Mouse (Mus musculus) CH12.LX (cell line): ENCODE measurements around the gene Eya2. TPM values are rescaled to one million over a fixed set of nuclear protein-coding genes. Genes with fewer than 3 reads are reported as not detected.

Experiments
- DNase-seq: peaks from one replicate; pipeline ENCODE4 v3.0.0-alpha.2; 2013; ENCODE audit errors: extremely low read depth
- H3K27ac ChIP-seq: 2 replicates; pipeline ENCODE4 v1.5.1; 2012; ENCODE audit warnings: low read depth, mild to moderate bottlenecking, control low read depth, moderate library complexity; ENCODE audit not compliant: insufficient read depth
- H3K27me3 ChIP-seq: replicated peaks from 2 replicates; pipeline ENCODE3; 2012; ENCODE audit warnings: inconsistent platforms
- H3K36me3 ChIP-seq, 2 experiments: replicated peaks in 1 of 2; 2 replicates each; pipeline versions ENCODE3 to v1.6.1; 2012; ENCODE audit warnings: inconsistent platforms in 1 of 2, low read length in 1 of 2, mild to moderate bottlenecking in 1 of 2, mixed read lengths in 1 of 2, moderate library complexity in 1 of 2; ENCODE audit not compliant: control insufficient read depth in 1 of 2, insufficient read depth in 1 of 2
- H3K4me1 ChIP-seq, 2 experiments: 2 replicates each; pipeline ENCODE4 v1.6.1; 2012; ENCODE audit warnings: inconsistent platforms in 1 of 2, moderate library complexity in 1 of 2; ENCODE audit not compliant: insufficient read depth in 2 of 2, control insufficient read depth in 1 of 2
- H3K4me2 ChIP-seq: 2 replicates; pipeline ENCODE4 v1.6.1; 2012; ENCODE audit warnings: low read depth, mild to moderate bottlenecking, control low read depth; ENCODE audit not compliant: poor library complexity, insufficient read depth, severe bottlenecking
- H3K4me3 ChIP-seq, 3 experiments: fragments of 150-350 bp in 1 of 3; sonication (generic) in 1 of 3; replicated peaks in 1 of 3; 2 replicates each; pipeline versions ENCODE3 to v1.5.1; 2011 to 2012; ENCODE audit warnings: low read depth in 2 of 3, low read length in 2 of 3, mild to moderate bottlenecking in 2 of 3, moderate library complexity in 2 of 3, control low read depth in 1 of 3, improper control_type of control experiment in 1 of 3, inconsistent platforms in 1 of 3, mixed read lengths in 1 of 3; ENCODE audit not compliant: poor library complexity in 1 of 3
- H3K79me2 ChIP-seq: replicated peaks from 2 replicates; pipeline ENCODE4 v1.6.1; 2012; ENCODE audit warnings: mild to moderate bottlenecking, moderate library complexity; ENCODE audit not compliant: control insufficient read depth, poor library complexity, insufficient read depth, severe bottlenecking; ENCODE audit errors: extremely low read depth
- H3K9ac ChIP-seq: 2 replicates; pipeline ENCODE4 v1.6.1; 2012; ENCODE audit warnings: low read depth, mild to moderate bottlenecking, control low read depth, moderate library complexity; ENCODE audit not compliant: insufficient read depth
- H3K9me3 ChIP-seq: replicated peaks from 2 replicates; pipeline ENCODE3; 2012; ENCODE audit warnings: low read length, inconsistent platforms, mixed read lengths
- BHLHE40 ChIP-seq: IDR thresholded peaks from 2 replicates; pipeline ENCODE4 v1.6.1; 2011; ENCODE audit warnings: mild to moderate bottlenecking, low read depth, low read length, improper control_type of control experiment
- CHD1 ChIP-seq: IDR thresholded peaks from 2 replicates; pipeline ENCODE4 v1.6.1; 2012; ENCODE audit warnings: low read depth, low read length, improper control_type of control experiment, inconsistent platforms
- CHD2 ChIP-seq: IDR thresholded peaks from 2 replicates; pipeline ENCODE4 v1.6.1; 2011; ENCODE audit warnings: low read length, improper control_type of control experiment
- E2F4 ChIP-seq: IDR thresholded peaks from 2 replicates; pipeline ENCODE4 v1.6.1; 2011; ENCODE audit warnings: low read depth, low read length, improper control_type of control experiment; ENCODE audit not compliant: insufficient replicate concordance
- ELF1 ChIP-seq: IDR thresholded peaks from 2 replicates; pipeline ENCODE4 v1.6.1; 2014; ENCODE audit warnings: low read depth, mild to moderate bottlenecking, inconsistent platforms, low read length, improper control_type of control experiment
- ETS1 ChIP-seq: conservative IDR thresholded peaks from 2 replicates; pipeline ENCODE4 v1.6.1; 2012; ENCODE audit warnings: low read depth, mild to moderate bottlenecking, inconsistent platforms, low read length, improper control_type of control experiment, moderate library complexity
- GABPA ChIP-seq: IDR thresholded peaks from 2 replicates; pipeline ENCODE4 v1.6.1; 2012; ENCODE audit warnings: low read depth, low read length, improper control_type of control experiment, inconsistent platforms; ENCODE audit not compliant: insufficient replicate concordance
- HCFC1 ChIP-seq: IDR thresholded peaks from 2 replicates; pipeline ENCODE4 v1.6.1; 2012; ENCODE audit warnings: low read depth, mild to moderate bottlenecking, inconsistent platforms, low read length, improper control_type of control experiment
- IRF4 ChIP-seq: IDR thresholded peaks from 2 replicates; pipeline ENCODE4 v1.6.1; 2014; ENCODE audit warnings: low read depth, mild to moderate bottlenecking, inconsistent platforms, low read length, improper control_type of control experiment
- JUND ChIP-seq: conservative IDR thresholded peaks from 2 replicates; pipeline ENCODE4 v1.6.1; 2011; ENCODE audit warnings: low read depth, low read length, improper control_type of control experiment
- MAFK ChIP-seq: IDR thresholded peaks from 2 replicates; pipeline ENCODE4 v1.6.1; 2011; ENCODE audit warnings: low read length, improper control_type of control experiment; ENCODE audit not compliant: insufficient replicate concordance
- MAX ChIP-seq: IDR thresholded peaks from 2 replicates; pipeline ENCODE4 v1.6.1; 2011; ENCODE audit warnings: low read length, improper control_type of control experiment
- MEF2A ChIP-seq: IDR thresholded peaks from 2 replicates; pipeline ENCODE4 v1.6.1; 2014; ENCODE audit warnings: low read depth, mild to moderate bottlenecking, inconsistent platforms, low read length, improper control_type of control experiment, borderline replicate concordance
- MXI1 ChIP-seq: IDR thresholded peaks from 2 replicates; pipeline ENCODE4 v1.6.1; 2011; ENCODE audit warnings: mild to moderate bottlenecking, low read depth, low read length, improper control_type of control experiment
- MYC ChIP-seq: IDR thresholded peaks from 2 replicates; pipeline ENCODE4 v1.6.1; 2011; ENCODE audit warnings: low read depth, mild to moderate bottlenecking, improper control_type of control experiment, low read length
- NELFE ChIP-seq: IDR thresholded peaks from 2 replicates; pipeline ENCODE4 v1.6.1; 2011; ENCODE audit warnings: low read depth, low read length, improper control_type of control experiment
- PAX5 ChIP-seq: IDR thresholded peaks from 2 replicates; pipeline ENCODE4 v1.6.1; 2012; ENCODE audit warnings: low read length, inconsistent platforms, mixed read lengths
- RAD21 ChIP-seq: IDR thresholded peaks from 2 replicates; pipeline ENCODE4 v1.6.1; 2011; ENCODE audit warnings: low read depth, mild to moderate bottlenecking, low read length, improper control_type of control experiment, moderate library complexity
- TBP ChIP-seq: conservative IDR thresholded peaks from 2 replicates; pipeline ENCODE4 v1.6.1; 2011; ENCODE audit warnings: low read depth, low read length, improper control_type of control experiment
- TCF12 ChIP-seq: IDR thresholded peaks from 2 replicates; pipeline ENCODE4 v1.6.1; 2014; ENCODE audit warnings: low read depth, mild to moderate bottlenecking, inconsistent platforms, low read length, improper control_type of control experiment
- UBTF ChIP-seq: IDR thresholded peaks from 2 replicates; pipeline ENCODE4 v1.6.1; 2012; ENCODE audit warnings: low read depth, mild to moderate bottlenecking, inconsistent platforms, low read length, improper control_type of control experiment, moderate library complexity
- USF1 ChIP-seq: IDR thresholded peaks from 2 replicates; pipeline ENCODE4 v1.6.1; 2014; ENCODE audit warnings: low read depth, mild to moderate bottlenecking, inconsistent platforms, low read length, improper control_type of control experiment
- USF2 ChIP-seq: conservative IDR thresholded peaks from 2 replicates; pipeline ENCODE4 v1.6.1; 2011; ENCODE audit warnings: low read depth, low read length, improper control_type of control experiment
- ZC3H11A ChIP-seq: IDR thresholded peaks from 2 replicates; pipeline ENCODE4 v1.6.1; 2012; ENCODE audit warnings: low read depth, mild to moderate bottlenecking, inconsistent platforms, low read length, improper control_type of control experiment
- ZNF384 ChIP-seq: IDR thresholded peaks from 2 replicates; pipeline ENCODE4 v1.6.1; 2012; ENCODE audit warnings: low read depth, low read length, improper control_type of control experiment, inconsistent platforms
- dilution Hi-C: fragments of 300-500 bp; cut with MboI; formaldehyde crosslinking; loops from 2 replicates; pipeline ENCODE4 v1.14.3; 2020; ENCODE audit warnings: low sequenced_read_pairs; ENCODE audit not compliant: extremely low pct_unique_long_range_greater_than_20kb, extremely low pct_ligation_motif_present
- in situ Hi-C: fragments of 300-500 bp; cut with MboI; formaldehyde crosslinking; loops from 3 replicates; pipeline ENCODE4 v1.14.3; 2019; ENCODE audit warnings: low sequenced_read_pairs, low pct_ligation_motif_present, low pct_unique_long_range_greater_than_20kb, mixed read lengths
- polyA plus RNA-seq: library from polyadenylated mRNA; unstranded; fragments of >175 nt; gene quantifications from 2 replicates; pipeline ENCODE4 v1.2.1, GENCODE M21; 2012; ENCODE audit warnings: low read depth; ENCODE audit not compliant: insufficient read length
- total RNA-seq, 2 experiments: library from RNA; depleted of rRNA; stranded (reverse); fragments of 300-350 nt in 1 of 2; fragments of >200 nt in 1 of 2; gene quantifications; 2 replicates each; pipeline ENCODE4 v1.2.3; 2012 to 2014

Eya2 gene
- total and polyA plus RNA-seq, 3 experiments: not detected

DNA sequence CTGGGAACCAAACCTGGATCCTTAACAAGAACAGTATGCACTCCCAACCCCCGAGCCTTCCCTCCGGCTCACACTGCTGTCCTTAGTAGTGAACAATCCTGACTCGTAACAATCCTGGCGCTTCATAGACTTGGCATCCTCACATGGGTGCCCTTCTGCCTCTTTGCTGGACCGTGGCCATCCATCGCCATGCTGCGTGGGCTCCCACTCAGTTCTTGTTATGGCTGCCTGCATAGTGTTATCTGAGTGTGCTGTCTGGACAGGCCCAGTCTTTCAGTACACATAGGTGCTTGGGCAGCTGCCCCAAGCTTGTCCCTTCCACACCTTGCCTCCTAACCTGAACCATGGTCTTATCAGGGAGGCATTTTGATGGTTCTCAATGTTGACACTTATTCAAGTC is 68.4 kb downstream of the Eya2 start:
- Histone ChIP-seq H3K9ac (no peak overlapping the region), H3K4me3 (no peak overlapping the region), H3K36me3 (no peaks in the 10 kb centered on the region), H3K79me2 (no peaks in the 10 kb centered on the region), H3K9me3 (no peaks in the 10 kb centered on the region), H3K4me1 (no peaks in the 10 kb centered on the region), H3K27me3 (peaks cover 47% of the 10 kb centered on the region), H3K4me2 (no peak overlapping the region), H3K27ac (no peak overlapping the region)
- no peak for TF ChIP-seq ETS1
- no peak for TF ChIP-seq E2F4
- no peak for TF ChIP-seq JUND
- TF ChIP-seq TBP: no peak
- no peak for TF ChIP-seq TCF12
- no peak for TF ChIP-seq ELF1
- TF ChIP-seq CHD1: no peak
- TF ChIP-seq CHD2: no peak
- TF ChIP-seq USF2: no peak
- no peak for TF ChIP-seq HCFC1
- no peak for TF ChIP-seq UBTF
- TF ChIP-seq MEF2A: no peak
- no peak for DNase-seq
- in situ Hi-C loops: no loop called here
- dilution Hi-C loops: no loop called here

DNA sequence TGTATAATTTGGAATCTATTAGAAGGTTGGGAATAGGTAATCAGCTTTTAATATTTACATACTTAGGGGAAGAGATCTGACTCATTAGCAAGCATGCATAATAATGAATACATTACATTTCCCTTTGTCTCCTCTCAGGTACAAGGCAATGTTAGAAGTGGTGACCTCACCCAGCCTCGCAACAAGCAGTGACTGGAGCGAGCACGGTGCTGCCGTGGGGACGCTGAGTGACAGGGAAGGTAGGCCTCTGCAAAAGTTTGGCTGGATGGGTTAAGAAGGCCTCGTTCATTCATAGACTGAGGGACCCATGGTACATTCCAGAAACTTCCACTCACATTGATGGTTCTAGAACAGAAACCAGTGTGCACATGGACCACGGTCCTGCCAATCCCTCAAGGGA is 69.8 kb downstream of the Eya2 start:
- H3K4me3 ChIP-seq: no peak overlapping the region
- in situ Hi-C loops: no loop called here

More for the DNA sequence above, 69.8 kb downstream of the Eya2 start:
- dilution Hi-C loops: no loop called here
- H3K27me3 ChIP-seq: peaks cover 47% of the 10 kb centered on the region
- no peaks in the 10 kb centered on the region for H3K9me3 ChIP-seq
- DNase-seq: no peak
- no peaks in the 10 kb centered on the region for H3K79me2 ChIP-seq
- no peak overlapping the region for H3K4me2 ChIP-seq
- H3K27ac ChIP-seq: no peak overlapping the region
- no peaks in the 10 kb centered on the region for H3K4me1 ChIP-seq
- no peaks in the 10 kb centered on the region for H3K36me3 ChIP-seq
- no peak overlapping the region for H3K9ac ChIP-seq
- TF ChIP-seq ETS1 (no peak), ZNF384 (no peak), IRF4 (no peak), ZC3H11A (no peak), CHD1 (no peak), HCFC1 (no peak), PAX5 (no peak), TCF12 (no peak), MYC (no peak), MAX (no peak), RAD21 (no peak), CHD2 (no peak), TBP (no peak), MXI1 (no peak), MEF2A (no peak), NELFE (no peak), GABPA (no peak), MAFK (no peak), USF1 (no peak), BHLHE40 (no peak)
- TF ChIP-seq, all 38 proteins: peak for 0
